Mouse (Mus musculus) embryonic facial prominence, embryonic 10.5 days (tissue): Measurements from ENCODE around the gene Hoxd10. TPM values are rescaled to one million over a fixed set of nuclear protein-coding genes. Genes with fewer than 3 reads are reported as not detected.

Experiments used
- DNase-seq: peaks from one replicate; pipeline ENCODE4 v3.0.0-alpha.2; 2017; ENCODE audit warnings: low spot score
- H3K27ac ChIP-seq: fragments of 300-500 bp; sonication (generic); replicated peaks from 2 replicates; pipeline ENCODE4 v1.5.1; 2016; ENCODE audit warnings: mild to moderate bottlenecking
- H3K27me3 ChIP-seq: fragments of 300-500 bp; sonication (generic); replicated peaks from 2 replicates; pipeline ENCODE4 v1.6.1; 2016; ENCODE audit warnings: low read depth, mild to moderate bottlenecking; ENCODE audit not compliant: poor library complexity, severe bottlenecking
- H3K36me3 ChIP-seq: fragments of 300-500 bp; sonication (generic); replicated peaks from 2 replicates; pipeline ENCODE4 v1.6.1; 2016; ENCODE audit warnings: mild to moderate bottlenecking, moderate library complexity
- H3K4me1 ChIP-seq: fragments of 300-500 bp; sonication (generic); 2 replicates; pipeline ENCODE4 v1.6.1; 2016
- H3K4me3 ChIP-seq: fragments of 300-500 bp; sonication (generic); 2 replicates; pipeline ENCODE4 v1.5.1; 2016; ENCODE audit warnings: mild to moderate bottlenecking, moderate library complexity
- H3K9me3 ChIP-seq: fragments of 300-500 bp; sonication (generic); 2 replicates; pipeline ENCODE4 v1.6.1; 2016; ENCODE audit warnings: mild to moderate bottlenecking
- WGBS: fragments of 180-500 bp; shearing (Covaris S2); methylation state at CpG from one replicate; pipeline ENCODE4 v1.1.7; 2016; 5-methylcytosine and 5-hydroxymethylcytosine counted together
- polyA plus RNA-seq: library from polyadenylated mRNA; unstranded; fragments of >200 nt; fragmentation: Nextera tagmentation; extraction: Ambion mirVana; gene quantifications from 2 replicates; pipeline ENCODE4 v1.2.1, GENCODE M21; 2016

Hoxd10 gene
- polyA plus RNA-seq, 1 experiment from 2014 or later: not detected

GRCm38 (mm10) chr2:74705467-74706089 lies 13.9 kb downstream of the Hoxd10 start:
- H3K36me3 ChIP-seq: no peaks in the 10 kb centered on the region
- DNase-seq: peak; percentile 69
- peaks cover 100% of the 10 kb centered on the region for H3K27me3 ChIP-seq
- no peak overlapping the region for H3K27ac ChIP-seq
- H3K4me1 ChIP-seq: peaks cover 12% of the 10 kb centered on the region
- under 1% methylated on average over 85 of the region's 85 CpGs for WGBS
- peak overlapping the region; percentile 52 for H3K4me3 ChIP-seq
- no peaks in the 10 kb centered on the region for H3K9me3 ChIP-seq

DNA sequence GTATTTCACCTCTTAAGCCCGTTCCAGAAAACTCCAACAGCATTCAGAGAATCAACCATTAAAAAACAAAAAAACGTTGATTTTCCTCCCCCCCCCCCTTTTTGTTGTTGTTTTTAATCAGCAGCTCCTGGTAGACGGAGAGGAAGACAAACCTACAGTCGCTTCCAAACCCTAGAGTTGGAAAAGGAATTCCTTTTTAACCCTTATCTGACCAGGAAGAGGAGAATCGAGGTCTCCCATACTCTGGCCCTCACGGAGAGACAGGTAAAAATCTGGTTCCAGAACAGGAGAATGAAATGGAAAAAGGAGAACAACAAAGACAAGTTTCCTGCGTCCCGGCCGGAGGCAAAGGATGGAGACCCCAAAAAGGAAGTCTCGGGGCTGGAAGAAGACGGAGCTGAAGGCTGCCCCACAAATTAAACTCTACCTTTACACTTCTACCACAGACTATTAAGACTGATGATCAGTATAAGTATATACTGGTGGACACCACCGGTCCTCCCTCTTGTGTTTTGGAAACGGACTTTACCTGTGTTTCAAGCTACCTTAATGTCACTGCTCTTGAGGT lies 14.8 kb downstream of the Hoxd10 start:
- H3K4me3 ChIP-seq: no peak overlapping the region
- H3K4me1 ChIP-seq: peaks cover 12% of the 10 kb centered on the region
- no peak overlapping the region for H3K27ac ChIP-seq
- peak; percentile 33 for DNase-seq
- H3K36me3 ChIP-seq: no peaks in the 10 kb centered on the region
- WGBS: 3% methylated on average over 13 of the region's 13 CpGs
- H3K27me3 ChIP-seq: peaks cover 100% of the 10 kb centered on the region
- H3K9me3 ChIP-seq: no peaks in the 10 kb centered on the region

DNA sequence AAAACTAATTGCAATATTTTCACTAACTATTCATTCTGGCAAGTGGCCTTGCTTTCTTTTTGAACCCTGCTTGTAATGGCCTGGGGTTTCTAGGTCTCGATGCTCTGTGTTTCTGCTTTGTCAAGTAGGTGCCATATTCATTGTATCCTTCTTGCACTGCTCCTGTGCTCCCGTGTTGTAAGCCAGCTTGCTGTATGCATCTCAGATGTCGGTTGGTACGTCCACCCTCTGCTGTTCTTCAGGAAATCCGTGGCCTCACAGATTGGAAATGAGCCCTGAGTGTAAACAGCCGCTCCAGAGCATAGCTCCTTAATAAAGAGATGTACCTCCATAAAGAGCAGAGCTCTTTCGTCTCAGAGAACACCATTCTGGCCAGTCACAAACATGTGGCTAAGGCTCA lies 15.9 kb downstream of the Hoxd10 start:
- no peaks in the 10 kb centered on the region for H3K36me3 ChIP-seq
- WGBS: 5% methylated on average over 7 of the region's 7 CpGs
- H3K4me1 ChIP-seq: peaks cover 19% of the 10 kb centered on the region
- peak; percentile 22 for DNase-seq
- H3K4me3 ChIP-seq: no peak overlapping the region
- no peaks in the 10 kb centered on the region for H3K9me3 ChIP-seq
- no peak overlapping the region for H3K27ac ChIP-seq
- H3K27me3 ChIP-seq: peaks cover 100% of the 10 kb centered on the region

GRCm38 (mm10) chr2:74708676-74709075 lies 17.0 kb downstream of the Hoxd10 start:
- DNase-seq: peak; percentile 18
- Histone ChIP-seq H3K27me3 (peaks cover 100% of the 10 kb centered on the region), H3K27ac (no peak overlapping the region), H3K4me3 (no peak overlapping the region), H3K36me3 (no peaks in the 10 kb centered on the region), H3K4me1 (peaks cover 19% of the 10 kb centered on the region), H3K9me3 (no peaks in the 10 kb centered on the region)
- WGBS: 5% methylated on average over 4 of the region's 4 CpGs

GRCm38 (mm10) chr2:74709465-74710419 lies 18.0 kb downstream of the Hoxd10 start:
- Histone ChIP-seq H3K9me3 (no peaks in the 10 kb centered on the region), H3K27me3 (peaks cover 100% of the 10 kb centered on the region), H3K4me1 (peaks cover 15% of the 10 kb centered on the region), H3K36me3 (no peaks in the 10 kb centered on the region), H3K4me3 (no peak overlapping the region), H3K27ac (no peak overlapping the region)
- DNase-seq: peak; percentile 25
- 4% methylated on average over 5 of the region's 5 CpGs for WGBS

- no peaks in the 10 kb centered on the region for H3K9me3 ChIP-seq
- no peak overlapping the region for H3K27ac ChIP-seq
- peak; percentile 38 for DNase-seq
- WGBS: 1% methylated on average over 16 of the region's 16 CpGs
- no peaks in the 10 kb centered on the region for H3K36me3 ChIP-seq
- peaks cover 100% of the 10 kb centered on the region for H3K27me3 ChIP-seq
- peaks cover 10% of the 10 kb centered on the region for H3K4me1 ChIP-seq
- no peak overlapping the region for H3K4me3 ChIP-seq
Observed at GRCm38 (mm10) chr2:74710929-74711543, 19.3 kb downstream of the Hoxd10 start.

DNA sequence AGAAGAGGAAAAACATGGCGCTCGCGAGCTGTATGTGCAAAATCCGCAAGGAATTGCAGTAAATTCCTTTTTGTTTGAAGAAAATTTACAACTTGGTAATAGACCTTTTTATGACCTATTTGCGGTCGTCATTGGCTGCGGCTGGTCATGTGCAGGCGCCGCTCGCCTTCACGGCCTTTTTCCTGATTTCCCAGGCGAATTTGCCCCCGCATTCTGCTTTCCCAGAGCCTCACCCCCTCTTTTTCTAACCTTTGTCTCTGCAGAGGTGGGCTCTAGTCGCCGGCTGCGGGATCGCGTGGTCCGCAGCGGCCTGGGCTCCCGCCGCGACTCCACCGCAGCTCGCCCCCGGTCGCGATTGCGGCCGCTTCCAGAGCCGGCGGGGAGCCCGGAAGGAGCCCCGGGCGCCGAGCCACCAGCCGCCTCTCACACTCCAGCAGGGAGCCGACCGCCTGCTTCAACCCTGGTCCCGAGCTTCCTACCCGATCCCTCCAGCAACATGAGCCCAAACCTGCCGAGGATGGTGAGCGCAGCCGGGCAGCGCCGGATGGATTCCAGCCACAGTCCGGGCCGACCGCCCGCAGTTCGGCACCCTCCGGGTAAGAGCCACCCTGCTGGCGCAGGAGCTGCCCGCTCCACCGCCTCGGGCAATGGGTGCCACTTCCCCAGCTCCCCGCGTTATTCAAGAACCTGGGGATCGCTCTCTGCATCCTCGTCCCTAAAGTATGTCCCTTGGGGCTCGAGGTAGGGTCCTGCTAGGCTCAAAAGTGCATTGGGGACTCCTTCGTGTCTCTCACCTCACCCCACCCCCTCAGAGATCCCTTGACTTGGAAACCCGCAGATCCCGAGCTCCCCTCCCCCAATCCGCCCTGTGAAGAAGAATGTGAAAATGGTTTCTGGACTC lies 20.2 kb downstream of the Hoxd10 start, which contains the start of the genes Hoxd3 and Hoxd4:
TSS of gene Hoxd3 (plus strand) at position 207 of the 901 bp plus-strand sequence.
TSS of gene Hoxd4 (plus strand) at position 209 of the 901 bp plus-strand sequence.
- under 1% methylated on average over 65 of the region's 65 CpGs for WGBS
- Histone ChIP-seq H3K27me3 (peaks cover 100% of the 10 kb centered on the region), H3K4me3 (peak within 1 kb of the TSS; percentile 43), H3K27ac (no peak within 1 kb of the TSS), H3K4me1 (peaks cover 13% of the 10 kb centered on the region), H3K9me3 (no peaks in the 10 kb centered on the region), H3K36me3 (no peaks in the 10 kb centered on the region)
- peak; percentile 71 for DNase-seq

GRCm38 (mm10) chr2:74713239-74714150 lies 21.8 kb downstream of the Hoxd10 start:
- no peak overlapping the region for H3K27ac ChIP-seq
- DNase-seq: peak; percentile 23
- H3K9me3 ChIP-seq: no peaks in the 10 kb centered on the region
- H3K4me1 ChIP-seq: peaks cover 13% of the 10 kb centered on the region
- 4% methylated on average over 19 of the region's 19 CpGs for WGBS
- H3K36me3 ChIP-seq: no peaks in the 10 kb centered on the region
- H3K4me3 ChIP-seq: no peak overlapping the region
- peaks cover 100% of the 10 kb centered on the region for H3K27me3 ChIP-seq

GRCm38 (mm10) chr2:74714156-74714789 lies 22.5 kb downstream of the Hoxd10 start:
- Histone ChIP-seq H3K4me1 (peaks cover 13% of the 10 kb centered on the region), H3K9me3 (no peaks in the 10 kb centered on the region), H3K36me3 (no peaks in the 10 kb centered on the region), H3K4me3 (no peak overlapping the region), H3K27me3 (peaks cover 100% of the 10 kb centered on the region), H3K27ac (no peak overlapping the region)
- 2% methylated on average over 18 of the region's 18 CpGs for WGBS
- peak; percentile 30 for DNase-seq

- H3K4me3 ChIP-seq: no peak overlapping the region
- no peak overlapping the region for H3K27ac ChIP-seq
- H3K27me3 ChIP-seq: peaks cover 100% of the 10 kb centered on the region
- no peaks in the 10 kb centered on the region for H3K36me3 ChIP-seq
- H3K4me1 ChIP-seq: peaks cover 13% of the 10 kb centered on the region
- H3K9me3 ChIP-seq: no peaks in the 10 kb centered on the region
- whole genome bisulfite sequencing: 1% methylated on average over 14 of the region's 14 CpGs
- DNase-seq: peak; percentile 51
Observed at GRCm38 (mm10) chr2:74714881-74715280, 23.2 kb downstream of the Hoxd10 start.
